Mouse (Mus musculus): ENCODE measurements at regions not wholly inside any gene's neighbourhood (a gene's known extent, or its start where the extent isn't known, plus 50 kb on each side); places are given as distances from the start of the nearest gene placed in this dataset.
"Not testable (repeated sequence)": the region's sequence is repeated elsewhere in the genome, so short reads cannot be mapped to it uniquely, and the experiment has no call there.

DNA sequence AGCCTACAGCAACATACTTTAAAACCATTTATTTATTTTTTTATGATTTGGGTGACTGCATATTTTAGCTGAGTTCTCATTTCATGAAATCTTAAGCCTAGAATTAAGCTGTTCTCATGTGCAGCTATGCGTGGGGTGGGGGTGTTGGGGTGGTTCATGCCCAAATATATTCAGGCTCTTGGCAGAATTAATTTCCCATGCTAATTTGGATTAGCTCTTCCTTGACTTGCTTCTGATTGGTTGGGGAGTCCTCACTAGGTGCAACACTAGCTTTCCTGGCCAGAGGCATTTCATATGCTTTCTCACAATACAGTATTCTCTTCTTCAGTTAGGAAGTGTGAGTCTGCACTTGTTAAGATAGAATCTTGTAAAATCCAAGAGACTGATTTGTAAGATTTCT, 206.7 kb upstream of the Tram1l1 start:
- Histone ChIP-seq H3K4me3 (replicated peaks; ENCODE audit: low read length) (no peak overlapping the region), H3K36me3 (ENCODE audit: insufficient read depth, low read length) (no peaks in the 10 kb centered on the region), H3K27me3 (ENCODE audit: insufficient read depth, low read length) (no peaks in the 10 kb centered on the region), H3K4me1 (replicated peaks; ENCODE audit: low read depth, low read length) (no peaks in the 10 kb centered on the region), H3K9me3 (ENCODE audit: low read length) (no peaks in the 10 kb centered on the region)
- TF ChIP-seq NANOG (IDR thresholded peaks at IDR 0.05; ENCODE audit: borderline replicate concordance, low read length), result no peak
- TF ChIP-seq CTCF (conservative IDR thresholded peaks at IDR 0.05; ENCODE audit: low read length), result no peak
- TF ChIP-seq POU5F1 (IDR thresholded peaks at IDR 0.05; ENCODE audit: borderline replicate concordance, low read length), result no peak

DNA sequence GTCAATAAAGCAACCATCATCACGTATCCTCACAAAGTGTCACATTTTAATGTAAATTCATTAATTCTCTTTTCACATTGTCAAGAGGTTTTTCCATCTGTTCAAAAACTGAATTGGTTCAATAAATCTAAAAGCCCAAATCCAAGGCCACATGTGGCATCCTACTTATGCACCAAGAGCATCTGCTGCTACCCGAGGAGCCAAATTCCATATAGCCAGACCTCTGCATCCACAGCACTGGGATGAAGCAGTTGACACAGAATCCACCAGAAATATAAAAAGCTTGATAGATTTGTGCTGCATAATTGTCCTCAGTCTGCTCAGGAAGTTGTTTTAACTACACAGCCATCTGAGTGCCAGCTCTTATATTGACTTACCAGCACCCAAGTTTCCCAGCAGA, 164.4 kb upstream of the Tram1l1 start:
- TF ChIP-seq CTCF (conservative IDR thresholded peaks at IDR 0.05; ENCODE audit: low read length), result no peak
- Histone ChIP-seq H3K27me3 (ENCODE audit: insufficient read depth, low read length) (no peaks in the 10 kb centered on the region), H3K4me3 (replicated peaks; ENCODE audit: low read length) (no peak overlapping the region), H3K9me3 (ENCODE audit: low read length) (no peaks in the 10 kb centered on the region), H3K4me1 (replicated peaks; ENCODE audit: low read depth, low read length) (no peaks in the 10 kb centered on the region), H3K36me3 (ENCODE audit: insufficient read depth, low read length) (no peaks in the 10 kb centered on the region)

DNA sequence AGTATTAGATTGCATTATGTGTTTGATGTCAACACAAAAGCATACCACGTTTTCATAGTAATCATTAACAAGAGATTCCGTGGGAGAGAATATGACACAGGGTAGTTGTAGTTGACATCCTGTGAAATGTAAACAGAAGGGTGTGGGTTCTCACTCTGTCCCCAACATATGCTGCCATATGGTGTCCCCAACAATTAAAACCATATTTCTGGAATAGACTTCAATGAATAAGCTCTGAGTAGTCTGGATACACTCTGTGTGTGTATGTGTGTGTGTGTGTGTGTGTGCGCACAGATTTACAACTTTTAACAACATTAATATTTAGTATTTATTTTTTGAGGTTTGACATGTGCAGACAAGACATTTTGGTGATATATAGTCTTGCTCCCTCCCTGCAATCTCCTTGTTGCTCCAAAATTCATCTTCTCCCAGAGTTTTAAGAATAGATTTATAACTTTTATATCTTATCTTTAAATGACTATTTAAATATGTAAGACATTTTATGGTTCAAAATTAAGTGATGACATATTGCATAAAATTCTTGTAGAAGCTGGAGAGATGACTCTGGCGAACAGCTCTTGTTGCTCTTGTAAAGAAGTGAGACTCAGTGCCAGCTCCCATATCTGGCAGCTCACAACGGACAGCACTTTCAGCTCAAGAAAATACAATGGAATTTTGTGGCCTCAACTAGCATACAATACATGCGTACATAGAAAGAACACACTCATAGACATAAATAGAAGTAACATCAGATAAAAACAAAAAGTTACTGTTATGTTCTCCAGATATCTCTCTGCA, 162.6 kb upstream of the Tram1l1 start:
- H3K27me3 ChIP-seq (ENCODE audit: insufficient read depth, low read length), result no peaks in the 10 kb centered on the region
- no peaks in the 10 kb centered on the region for H3K36me3 ChIP-seq (ENCODE audit: insufficient read depth, low read length)
- H3K4me1 ChIP-seq (replicated peaks; ENCODE audit: low read depth, low read length), result no peaks in the 10 kb centered on the region
- H3K4me3 ChIP-seq (replicated peaks; ENCODE audit: low read length), result no peak overlapping the region
- no peaks in the 10 kb centered on the region for H3K9me3 ChIP-seq (ENCODE audit: low read length)
- no peak for TF ChIP-seq NANOG (IDR thresholded peaks at IDR 0.05; ENCODE audit: borderline replicate concordance, low read length)
- no peak for TF ChIP-seq CTCF (conservative IDR thresholded peaks at IDR 0.05; ENCODE audit: low read length)
- no peak for TF ChIP-seq POU5F1 (IDR thresholded peaks at IDR 0.05; ENCODE audit: borderline replicate concordance, low read length)

DNA sequence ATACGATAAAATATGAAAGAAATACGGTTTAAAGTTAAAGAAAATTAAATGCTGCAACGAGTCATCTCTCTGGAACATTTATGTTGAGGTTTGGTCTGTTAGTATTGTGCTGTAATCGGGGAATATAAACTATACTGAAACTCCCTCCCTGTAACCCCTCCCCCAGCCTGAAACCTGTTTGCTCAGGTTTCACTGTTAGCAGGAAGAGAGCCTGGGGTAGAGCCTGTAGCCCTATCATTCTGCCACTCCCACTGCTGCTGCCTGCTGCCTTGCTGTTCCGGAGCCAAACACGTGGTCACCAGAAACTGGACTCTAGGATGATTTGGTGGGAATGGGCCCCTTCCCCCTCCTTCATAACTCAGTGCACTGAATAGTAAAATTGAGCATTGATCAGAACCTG, 127.3 kb upstream of the Tram1l1 start:
- H3K9me3 ChIP-seq (ENCODE audit: low read length), result peaks cover 19% of the 10 kb centered on the region
- H3K27me3 ChIP-seq (ENCODE audit: insufficient read depth, low read length); H3K4me1 ChIP-seq (replicated peaks; ENCODE audit: low read depth, low read length); H3K36me3 ChIP-seq (ENCODE audit: insufficient read depth, low read length); H3K4me3 ChIP-seq (replicated peaks; ENCODE audit: low read length): not testable (repeated sequence)

DNA sequence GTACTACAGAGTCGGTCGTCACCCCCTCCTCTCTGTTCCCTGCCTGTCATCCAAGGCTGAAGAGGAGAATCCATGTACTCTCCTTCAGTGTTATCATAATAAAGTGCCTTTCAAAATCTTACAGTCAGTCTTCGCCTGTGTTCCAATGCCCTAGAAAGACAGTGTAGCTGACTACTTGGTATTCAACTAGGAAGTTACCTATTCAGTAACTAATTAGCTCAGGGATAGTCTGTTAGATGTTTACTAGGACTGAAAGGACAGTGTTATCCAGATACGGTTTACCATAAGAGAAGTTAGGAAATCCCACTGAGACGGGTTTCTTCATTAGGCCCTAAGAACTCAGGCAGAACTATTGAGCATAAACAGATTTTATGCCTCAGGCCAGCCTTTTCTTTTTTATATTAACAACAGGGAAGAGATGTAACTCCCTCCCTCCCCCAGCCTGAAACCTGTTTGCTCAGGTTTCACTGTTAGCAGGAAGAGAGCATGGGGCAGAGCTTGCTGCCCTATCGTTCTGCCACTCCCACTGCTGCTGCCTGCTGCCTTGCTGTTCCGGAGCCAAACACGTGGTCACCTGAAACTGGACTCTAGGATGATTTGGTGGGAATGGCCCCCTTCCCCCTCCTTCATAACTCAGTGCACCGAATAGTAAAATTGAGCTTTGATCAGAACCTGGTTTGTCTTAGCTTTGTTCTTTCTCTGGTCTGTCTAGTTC, 120.3 kb upstream of the Tram1l1 start:
- not testable (repeated sequence) for H3K36me3 ChIP-seq (ENCODE audit: insufficient read depth, low read length); H3K4me3 ChIP-seq (replicated peaks; ENCODE audit: low read length); H3K27me3 ChIP-seq (ENCODE audit: insufficient read depth, low read length); H3K4me1 ChIP-seq (replicated peaks; ENCODE audit: low read depth, low read length)
- H3K9me3 ChIP-seq (ENCODE audit: low read length), result peaks cover 42% of the 10 kb centered on the region

DNA sequence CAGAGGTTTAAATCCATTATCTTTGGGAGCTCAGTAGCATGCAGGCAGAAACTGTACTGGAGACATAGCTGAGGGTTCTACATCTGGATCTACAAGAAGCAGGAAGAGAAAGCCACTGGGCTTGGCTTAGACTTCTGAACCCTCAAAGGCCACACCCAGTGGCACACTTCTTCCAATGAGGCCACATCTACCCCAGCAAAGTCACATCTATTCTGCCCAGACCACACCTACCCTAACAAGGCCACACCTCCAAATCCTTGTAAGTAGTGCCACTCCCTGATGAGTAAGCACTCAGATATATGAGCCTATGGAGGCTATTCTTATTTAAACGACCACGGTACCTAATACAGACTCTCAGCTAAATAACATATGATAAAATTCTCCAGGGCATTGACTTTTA, 103.5 kb upstream of the Tram1l1 start:
- no peaks in the 10 kb centered on the region for H3K36me3 ChIP-seq (ENCODE audit: insufficient read depth, low read length)
- TF ChIP-seq CTCF (conservative IDR thresholded peaks at IDR 0.05; ENCODE audit: low read length), result no peak
- no peak for TF ChIP-seq POU5F1 (IDR thresholded peaks at IDR 0.05; ENCODE audit: borderline replicate concordance, low read length)
- no peak for TF ChIP-seq NANOG (IDR thresholded peaks at IDR 0.05; ENCODE audit: borderline replicate concordance, low read length)
- no peaks in the 10 kb centered on the region for H3K9me3 ChIP-seq (ENCODE audit: low read length)
- H3K4me1 ChIP-seq (replicated peaks; ENCODE audit: low read depth, low read length), result no peaks in the 10 kb centered on the region
- H3K4me3 ChIP-seq (replicated peaks; ENCODE audit: low read length), result no peak overlapping the region
- no peaks in the 10 kb centered on the region for H3K27me3 ChIP-seq (ENCODE audit: insufficient read depth, low read length)

DNA sequence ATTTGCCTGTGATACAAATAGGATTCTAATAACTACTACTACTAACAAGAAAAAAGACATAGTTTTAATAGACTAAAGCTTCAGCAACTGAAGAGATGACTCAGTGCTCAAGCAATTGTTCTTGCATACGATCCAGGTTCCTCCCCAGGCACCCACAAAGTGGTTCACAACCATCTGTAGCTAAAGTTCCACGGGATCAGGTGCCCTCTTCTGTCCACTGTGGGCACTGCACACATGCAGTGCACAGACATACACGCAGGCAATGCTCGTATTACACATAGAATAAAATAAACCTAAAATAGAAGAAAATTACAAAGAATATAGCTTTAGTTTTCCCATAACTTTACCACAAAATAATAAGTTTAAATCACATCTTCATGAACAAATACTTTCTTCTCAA, 94.7 kb upstream of the Tram1l1 start:
- Histone ChIP-seq H3K4me1 (replicated peaks; ENCODE audit: low read depth, low read length) (no peaks in the 10 kb centered on the region), H3K27me3 (ENCODE audit: insufficient read depth, low read length) (no peaks in the 10 kb centered on the region), H3K4me3 (replicated peaks; ENCODE audit: low read length) (no peak overlapping the region), H3K36me3 (ENCODE audit: insufficient read depth, low read length) (no peaks in the 10 kb centered on the region), H3K9me3 (ENCODE audit: low read length) (no peaks in the 10 kb centered on the region)
- TF ChIP-seq POU5F1 (IDR thresholded peaks at IDR 0.05; ENCODE audit: borderline replicate concordance, low read length), result no peak
- TF ChIP-seq CTCF (conservative IDR thresholded peaks at IDR 0.05; ENCODE audit: low read length), result peak; percentile 52
- no peak for TF ChIP-seq NANOG (IDR thresholded peaks at IDR 0.05; ENCODE audit: borderline replicate concordance, low read length)

DNA sequence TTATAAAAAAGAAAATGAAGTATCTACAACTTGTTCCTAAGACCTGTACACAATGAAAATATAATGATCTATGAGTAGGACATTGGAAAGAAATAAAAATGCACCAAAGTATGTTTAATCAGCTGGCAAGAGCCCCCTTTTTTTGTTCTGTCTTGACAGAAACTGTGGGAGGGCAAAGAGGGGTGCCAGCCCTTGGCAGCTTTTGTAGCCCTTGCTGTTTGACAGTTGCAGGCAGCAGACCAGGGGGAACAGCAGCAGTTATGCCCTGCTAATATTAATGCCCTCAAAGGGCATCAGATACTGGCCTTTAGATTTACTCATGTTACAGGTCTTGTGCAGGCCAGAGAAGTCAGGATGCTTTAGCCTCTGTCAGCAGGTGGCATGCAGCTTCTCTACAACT, 93.0 kb upstream of the Tram1l1 start:
- H3K4me1 ChIP-seq (replicated peaks; ENCODE audit: low read depth, low read length), result no peaks in the 10 kb centered on the region
- no peaks in the 10 kb centered on the region for H3K27me3 ChIP-seq (ENCODE audit: insufficient read depth, low read length)
- TF ChIP-seq CTCF (conservative IDR thresholded peaks at IDR 0.05; ENCODE audit: low read length) (no peak), NANOG (IDR thresholded peaks at IDR 0.05; ENCODE audit: borderline replicate concordance, low read length) (no peak), POU5F1 (IDR thresholded peaks at IDR 0.05; ENCODE audit: borderline replicate concordance, low read length) (no peak)
- no peaks in the 10 kb centered on the region for H3K9me3 ChIP-seq (ENCODE audit: low read length)
- H3K36me3 ChIP-seq (ENCODE audit: insufficient read depth, low read length), result no peaks in the 10 kb centered on the region
- no peak overlapping the region for H3K4me3 ChIP-seq (replicated peaks; ENCODE audit: low read length)
